Mouse (Mus musculus) forebrain, embryonic 16.5 days (tissue): ENCODE results near the gene Rbck1. TPM values are rescaled to one million over a fixed set of nuclear protein-coding genes. Genes with fewer than 3 reads are reported as not detected.
"Not testable (repeated sequence)": the region's sequence is repeated elsewhere in the genome, so short reads cannot be mapped to it uniquely, and the experiment has no call there.

Experiments used
- ATAC-seq: fragments of 200-750 bp; cut with Nextera tagmentation; 2 replicates; pipeline ENCODE4 v1.8.0; 2017; ENCODE audit warnings: mild to moderate bottlenecking, moderate library complexity
- H3K27ac ChIP-seq: fragments of 300-500 bp; sonication (generic); 2 replicates; pipeline ENCODE4 v1.5.1; 2014; ENCODE audit warnings: low read length, control low read depth
- H3K27me3 ChIP-seq: fragments of 300-500 bp; sonication (generic); replicated peaks from 2 replicates; pipeline ENCODE4 v1.6.1; 2014; ENCODE audit warnings: low read length; ENCODE audit not compliant: control insufficient read depth, insufficient read depth
- H3K36me3 ChIP-seq: fragments of 300-500 bp; sonication (generic); 2 replicates; pipeline ENCODE4 v1.6.1; 2014; ENCODE audit not compliant: control insufficient read depth, insufficient read depth
- H3K4me1 ChIP-seq: fragments of 300-500 bp; sonication (generic); replicated peaks from 2 replicates; pipeline ENCODE4 v1.6.1; 2014; ENCODE audit warnings: low read length; ENCODE audit not compliant: control insufficient read depth, insufficient read depth
- H3K4me2 ChIP-seq: fragments of 300-500 bp; sonication (generic); 2 replicates; pipeline ENCODE4 v1.6.1; 2014; ENCODE audit warnings: mild to moderate bottlenecking, low read length, control low read depth
- H3K4me3 ChIP-seq: fragments of 300-500 bp; sonication (generic); replicated peaks from 2 replicates; pipeline ENCODE4 v1.5.1; 2014; ENCODE audit warnings: mild to moderate bottlenecking, low read length, control low read depth
- H3K9ac ChIP-seq: fragments of 300-500 bp; sonication (generic); replicated peaks from 2 replicates; pipeline ENCODE4 v1.6.1; 2014; ENCODE audit warnings: low read depth, low read length, control low read depth
- H3K9me3 ChIP-seq: fragments of 300-500 bp; sonication (generic); 2 replicates; pipeline ENCODE4 v1.6.1; 2016; ENCODE audit warnings: low read length; ENCODE audit not compliant: control insufficient read depth
- WGBS: fragments of 180-500 bp; shearing (Covaris S2); extraction: QIAGEN DNeasy Blood & Tissue Kit; methylation state at CpG from one replicate; pipeline ENCODE4 v1.1.7; 2014; 5-methylcytosine and 5-hydroxymethylcytosine counted together
- polyA plus RNA-seq: library from polyadenylated mRNA; unstranded; fragments of >200 nt; fragmentation: Nextera tagmentation; extraction: Ambion mirVana; gene quantifications from 2 replicates; pipeline ENCODE4 v1.2.1, GENCODE M21; 2015

Rbck1 gene
- polyA plus RNA-seq, 1 experiment from 2014 or later: 111 TPM

DNA sequence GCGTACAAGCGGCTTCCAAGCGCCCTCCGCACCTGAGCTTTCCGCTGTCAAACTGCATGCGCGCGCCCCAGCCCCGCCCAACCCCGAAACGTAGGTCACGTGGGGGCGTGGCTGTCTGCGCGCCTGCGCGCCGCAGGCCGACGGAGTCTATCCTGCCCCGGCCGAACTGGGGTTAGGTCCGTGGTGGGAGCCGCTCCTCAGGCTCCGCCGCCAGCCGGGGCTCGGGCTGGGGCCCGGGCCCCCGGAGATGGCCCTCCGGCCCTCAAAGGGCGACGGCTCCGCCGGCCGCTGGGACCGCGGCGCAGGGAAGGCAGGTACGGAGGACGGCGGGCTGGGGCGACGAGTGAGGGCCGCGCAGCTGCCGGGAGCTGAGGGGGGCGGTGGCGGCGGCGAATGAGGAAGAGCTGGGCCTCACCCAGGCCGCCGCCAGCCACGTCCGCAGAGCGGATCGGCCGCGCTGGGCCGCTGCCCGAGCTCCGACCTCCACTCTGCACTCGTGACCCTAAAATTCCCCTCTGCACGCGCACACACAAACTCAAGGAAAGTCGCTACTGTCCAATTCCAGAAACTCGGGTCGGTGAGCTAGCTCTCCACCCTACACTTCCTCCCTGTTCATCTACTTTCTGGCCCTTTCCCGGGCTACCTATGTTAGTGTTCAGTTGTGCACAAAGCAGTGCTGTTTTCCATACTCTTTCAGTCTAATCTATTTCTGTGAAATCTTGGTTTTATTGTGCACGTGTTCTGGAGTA lies 38.6 kb downstream of the Rbck1 start, which contains the start of gene Tbc1d20:
Gene Tbc1d20 (plus strand): TSS at position 102 of the 749 bp plus-strand sequence.
- ATAC-seq: peak; percentile 97
- WGBS: 0% methylated on average over 67 of the region's 70 CpGs
- H3K4me1 ChIP-seq: peaks cover 18% of the 10 kb centered on the region

DNA sequence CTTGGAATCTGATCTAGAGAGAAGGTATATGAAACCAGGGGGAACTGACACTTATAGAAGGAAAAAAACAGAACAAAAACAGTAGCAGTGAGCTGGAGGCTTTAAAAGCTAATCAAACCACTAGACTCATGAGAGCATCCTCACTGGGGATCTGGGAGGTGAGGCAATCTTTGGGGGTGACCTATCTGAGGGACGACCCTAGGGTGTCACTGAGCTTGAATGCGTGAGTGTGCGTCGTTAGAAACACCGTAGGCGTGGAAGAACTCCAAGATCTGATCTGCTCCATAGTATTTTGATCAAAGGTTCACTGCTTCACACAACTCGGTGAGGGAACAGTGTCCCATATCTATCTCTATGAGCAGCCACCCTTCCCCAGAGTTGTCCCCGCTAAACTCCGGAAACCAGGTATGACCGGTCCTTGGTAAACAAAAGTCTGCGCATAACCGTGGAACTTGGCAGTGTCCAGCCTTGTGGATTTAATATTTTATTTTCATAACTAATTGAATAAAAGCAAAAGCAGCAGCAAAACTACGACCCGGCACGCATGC lies 39.2 kb downstream of the Rbck1 start:
- Histone ChIP-seq H3K9me3 (no peaks in the 10 kb centered on the region), H3K4me1 (peaks cover 18% of the 10 kb centered on the region), H3K27ac (no peak overlapping the region), H3K36me3 (no peaks in the 10 kb centered on the region), H3K4me3 (peak overlapping the region; percentile 95), H3K27me3 (no peaks in the 10 kb centered on the region), H3K9ac (peak overlapping the region; percentile 53; the same call in 1 of the 2 replicates), H3K4me2 (peak overlapping the region; percentile 65)
- WGBS: under 1% methylated on average over 15 of the region's 15 CpGs
- peak; percentile 65 for ATAC-seq

More for the DNA sequence above, 38.6 kb downstream of the Rbck1 start, which contains the start of gene Tbc1d20:
- peak within 1 kb of the TSS; percentile 95 for H3K4me3 ChIP-seq
- H3K27me3 ChIP-seq: no peaks in the 10 kb centered on the region
- H3K36me3 ChIP-seq: no peaks in the 10 kb centered on the region
- peak within 1 kb of the TSS; percentile 65 for H3K4me2 ChIP-seq
- peak within 1 kb of the TSS; percentile 78 for H3K27ac ChIP-seq
- H3K9ac ChIP-seq: peak within 1 kb of the TSS; percentile 97
- no peaks in the 10 kb centered on the region for H3K9me3 ChIP-seq

DNA sequence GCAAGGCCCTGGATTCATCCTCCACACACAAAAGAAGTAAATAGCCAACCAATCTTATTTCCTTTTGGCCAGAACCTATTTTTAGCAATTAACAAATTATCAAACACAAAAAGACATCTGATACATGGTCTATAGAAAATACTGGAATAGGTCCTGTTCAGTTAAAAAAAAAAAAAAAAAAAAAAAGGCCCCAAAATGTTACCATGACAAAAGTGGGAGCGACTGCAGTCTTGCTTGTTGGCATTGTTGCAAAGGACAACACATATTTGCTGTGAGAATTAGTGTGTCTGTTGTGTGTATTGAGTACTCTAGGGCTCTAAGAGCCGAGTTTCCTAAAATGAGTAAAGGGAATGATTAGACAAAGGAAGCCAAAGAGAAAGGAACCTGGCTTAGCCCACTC lies 40.0 kb downstream of the Rbck1 start:
- WGBS: 40% methylated on average over 2 of the region's 2 CpGs
- H3K36me3 ChIP-seq: no peaks in the 10 kb centered on the region
- H3K27me3 ChIP-seq: no peaks in the 10 kb centered on the region
- H3K9me3 ChIP-seq: no peaks in the 10 kb centered on the region
- peaks cover 18% of the 10 kb centered on the region for H3K4me1 ChIP-seq
- H3K27ac ChIP-seq: no peak overlapping the region
- no peak overlapping the region for H3K4me3 ChIP-seq
- H3K9ac ChIP-seq: no peak overlapping the region
- no peak for ATAC-seq
- H3K4me2 ChIP-seq: no peak overlapping the region

DNA sequence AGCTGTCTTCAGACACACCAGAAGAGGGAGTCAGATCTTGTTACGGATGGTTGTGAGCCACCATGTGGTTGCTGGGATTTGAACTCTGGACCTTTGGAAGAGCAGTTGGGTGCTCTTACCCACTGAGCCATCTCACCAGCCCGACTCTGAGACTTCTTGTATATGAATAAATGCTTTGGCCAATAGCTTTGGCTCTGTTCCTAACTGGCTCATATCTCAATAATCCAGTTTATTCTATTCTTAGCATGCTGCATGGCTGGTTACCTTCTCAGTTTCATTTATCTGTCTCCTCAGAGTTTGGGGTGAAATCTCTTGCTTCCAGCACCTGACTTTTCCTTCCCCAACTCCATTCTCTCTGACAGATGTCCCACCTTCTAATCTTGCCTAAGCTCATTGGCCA lies 42.8 kb downstream of the Rbck1 start:
- H3K9ac ChIP-seq, H3K36me3 ChIP-seq, ATAC-seq, H3K9me3 ChIP-seq, H3K4me2 ChIP-seq, H3K4me1 ChIP-seq, H3K27me3 ChIP-seq, H3K4me3 ChIP-seq, H3K27ac ChIP-seq: not testable (repeated sequence)
- 90% methylated on average over 1 of the region's 2 CpGs for WGBS

DNA sequence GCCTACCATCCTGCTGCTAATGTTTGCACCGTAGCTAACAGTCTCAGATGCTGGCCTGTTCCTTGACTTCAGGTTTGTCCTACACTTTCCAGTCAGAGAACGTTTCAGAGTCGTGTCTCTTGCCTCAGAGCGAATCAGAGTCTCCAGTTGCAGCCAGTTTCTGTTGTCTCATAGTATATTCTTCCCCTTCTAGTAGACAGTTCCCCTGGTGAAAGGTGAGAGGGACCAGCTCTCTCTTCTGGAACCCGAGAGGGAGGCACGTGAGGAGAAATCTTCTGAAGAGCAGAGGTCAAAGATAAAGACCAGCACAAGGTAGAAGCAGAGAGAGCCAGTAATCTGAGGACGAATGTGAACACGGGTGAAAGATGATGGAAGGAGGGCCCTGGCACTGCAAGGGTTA lies 44.4 kb downstream of the Rbck1 start:
- peaks cover 7% of the 10 kb centered on the region; the same call in 1 of the 2 replicates for H3K36me3 ChIP-seq
- no peaks in the 10 kb centered on the region for H3K4me1 ChIP-seq
- no peaks in the 10 kb centered on the region for H3K9me3 ChIP-seq
- WGBS: 83% methylated on average over 8 of the region's 8 CpGs
- H3K9ac ChIP-seq: no peak overlapping the region
- H3K27me3 ChIP-seq: no peaks in the 10 kb centered on the region
- no peak overlapping the region for H3K4me3 ChIP-seq
- ATAC-seq: no peak
- H3K27ac ChIP-seq: no peak overlapping the region
- H3K4me2 ChIP-seq: no peak overlapping the region

DNA sequence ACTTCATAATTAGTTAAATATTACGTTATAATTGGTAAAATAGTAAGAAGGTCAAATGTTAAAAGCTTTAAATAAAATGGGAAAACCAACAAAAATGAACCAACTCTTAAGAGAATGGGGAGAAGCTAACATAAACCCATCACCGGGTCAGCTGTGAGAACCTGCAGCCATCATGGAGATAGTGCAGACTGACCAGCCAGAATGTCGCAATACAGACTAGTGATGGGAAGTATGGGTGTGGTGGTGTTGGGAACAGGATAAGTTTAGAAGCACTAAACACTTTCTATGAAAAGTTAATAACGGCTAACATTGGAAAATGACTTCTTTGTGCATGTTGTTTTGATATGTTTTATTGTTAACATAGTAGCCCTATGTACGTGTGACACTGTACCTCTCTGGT lies 44.9 kb downstream of the Rbck1 start:
- H3K4me3 ChIP-seq: no peak overlapping the region
- no peak for ATAC-seq
- no peaks in the 10 kb centered on the region for H3K4me1 ChIP-seq
- H3K36me3 ChIP-seq: peaks cover 11% of the 10 kb centered on the region; the same call in 1 of the 2 replicates
- no peak overlapping the region for H3K9ac ChIP-seq
- H3K4me2 ChIP-seq: no peak overlapping the region
- H3K27me3 ChIP-seq: no peaks in the 10 kb centered on the region
- H3K9me3 ChIP-seq: no peaks in the 10 kb centered on the region
- H3K27ac ChIP-seq: no peak overlapping the region
- 94% methylated on average over 5 of the region's 5 CpGs for WGBS

DNA sequence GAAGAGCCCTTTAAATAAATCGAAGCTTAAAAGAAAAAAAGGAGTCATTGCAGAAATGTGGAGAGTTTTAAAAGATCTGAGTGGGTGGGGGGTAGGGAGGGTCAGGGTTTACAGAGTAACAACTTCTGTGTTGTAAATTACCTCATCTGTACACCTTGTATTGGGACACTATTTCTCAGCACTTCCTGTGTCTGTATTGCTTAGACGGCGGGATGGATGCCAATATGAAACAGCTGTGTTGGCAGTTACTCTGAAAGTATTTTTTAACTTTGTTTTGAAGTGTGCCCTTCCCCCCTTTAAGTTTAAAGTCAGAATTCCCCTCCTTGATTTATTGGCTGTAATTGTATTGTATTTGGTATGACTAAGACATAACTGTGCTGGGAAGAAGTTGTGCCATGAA lies 51.0 kb downstream of the Rbck1 start:
- H3K27ac ChIP-seq: no peak overlapping the region
- 93% methylated on average over 3 of the region's 3 CpGs for WGBS
- H3K4me3 ChIP-seq: no peak overlapping the region
- no peak for ATAC-seq
- H3K36me3 ChIP-seq: peaks cover 23% of the 10 kb centered on the region
- H3K9me3 ChIP-seq: no peaks in the 10 kb centered on the region
- no peaks in the 10 kb centered on the region for H3K4me1 ChIP-seq
- no peaks in the 10 kb centered on the region for H3K27me3 ChIP-seq
- no peak overlapping the region for H3K4me2 ChIP-seq
- no peak overlapping the region for H3K9ac ChIP-seq

DNA sequence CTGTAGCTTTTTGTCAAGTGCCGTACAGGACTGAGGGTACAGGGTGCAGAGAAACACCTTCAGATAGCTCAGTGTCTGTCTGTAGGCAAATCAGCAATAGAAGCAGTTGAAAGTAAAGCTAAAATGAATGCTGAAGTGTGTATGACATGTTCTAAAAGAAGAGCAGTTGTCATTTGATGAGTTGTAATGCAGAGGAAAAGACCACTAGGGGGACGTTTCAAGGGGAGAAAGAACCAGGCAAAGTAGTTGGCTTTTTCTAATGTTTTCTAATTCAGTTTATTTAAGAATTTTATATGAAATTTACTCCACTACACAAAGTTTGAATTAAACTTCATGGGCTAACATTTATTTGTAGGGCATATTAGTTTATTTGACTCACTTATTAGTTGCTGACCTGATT lies 58.8 kb downstream of the Rbck1 start:
- no peak overlapping the region for H3K4me3 ChIP-seq
- peaks cover 23% of the 10 kb centered on the region for H3K36me3 ChIP-seq
- no peaks in the 10 kb centered on the region for H3K27me3 ChIP-seq
- no peak overlapping the region for H3K27ac ChIP-seq
- no peaks in the 10 kb centered on the region for H3K4me1 ChIP-seq
- H3K4me2 ChIP-seq: no peak overlapping the region
- ATAC-seq: no peak
- H3K9me3 ChIP-seq: no peaks in the 10 kb centered on the region
- 81% methylated on average over 2 of the region's 2 CpGs for WGBS
- no peak overlapping the region for H3K9ac ChIP-seq
